20 mouse cellular contexts compared by ENCODE assay signal in genomic region chr12:118701838-118702237, GRCm38 (mm10).
A peak's percentile ranks its signal among the peaks of the same experiment; 100 is the strongest.
DNase-seq lines count a peak whose midpoint lies in the region; ATAC-seq and TF ChIP-seq lines count a peak whose summit lies in the region.
"Had no signal": no experiment of that assay in that cellular context is flagged by ENCODE, and none has a peak within 500 bp of the region (broad histone marks: within the 10 kb centered on the region; RNA-seq: fewer than 3 reads in every experiment).

No protein-coding gene starts in this region.

- TF ChIP-seq POLR2A in myocyte (IDR thresholded peaks at IDR 0.05; ENCODE audit: insufficient read length, low read depth): no peak

- no peaks in the 10 kb centered on the region for H3K27me3 ChIP-seq in myocyte (ENCODE audit: control insufficient read depth, insufficient read depth, insufficient read length)
- H3K27me3 ChIP-seq in intestine, embryonic 15.5 days (replicated peaks): no peaks in the 10 kb centered on the region
- H3K27me3 ChIP-seq: hindbrain, embryonic 12.5 days; hindbrain, embryonic 15.5 days had no signal

- H3K4me1 ChIP-seq in intestine, embryonic 15.5 days (replicated peaks): 0 out of 2 replicates have a peak, but pooled peaks cover 3% of the 10 kb centered on the region

- TF ChIP-seq CTCF in left cerebral cortex, adult 2 months (IDR thresholded peaks at IDR 0.05): no peak

- intact Hi-C loops in left cerebral cortex, adult 2 months (cut with DNase I): no loop called here

- no peaks in the 10 kb centered on the region for H3K36me3 ChIP-seq in myocyte (ENCODE audit: control insufficient read depth, insufficient read depth)
- no peaks in the 10 kb centered on the region for H3K36me3 ChIP-seq in intestine, embryonic 15.5 days
- H3K36me3 ChIP-seq: forebrain, embryonic 10.5 days; hindbrain, embryonic 12.5 days; hindbrain, embryonic 15.5 days had no signal

- DNase-seq in 3134 (ENCODE audit: extremely low read depth, insufficient read length, low spot score): peak; percentile 28
- peak; percentile 86 for DNase-seq in 3T3-L1 (ENCODE audit: low read depth, low spot score)
- DNase-seq in NIH3T3 (ENCODE audit: low read depth): peak; percentile 57
- no peak for DNase-seq in left cerebral cortex, adult 2 months (ENCODE audit: extremely low spot score in 1 of 2, low spot score in 2 of 2)
- DNase-seq: adrenal gland, adult 2 months; adrenal gland, postnatal 14 days; B cell, adult 2 months; cerebellum, adult 11-12 months; cerebellum, adult 8-10 months; cerebellum, postnatal 14 days; gastrocnemius, postnatal 25 days; kidney, adult 11 months had no signal

- H3K4me2 ChIP-seq in myocyte (ENCODE audit: low read depth): peak overlapping the region; percentile 58
- H3K4me2 ChIP-seq in intestine, embryonic 15.5 days (replicated peaks): no peak overlapping the region
- H3K4me2 ChIP-seq: heart, embryonic 11.5 days; hindbrain, embryonic 12.5 days; hindbrain, embryonic 15.5 days had no signal

- no peak overlapping the region for H3K9ac ChIP-seq in intestine, embryonic 15.5 days
- H3K9ac ChIP-seq: hindbrain, embryonic 12.5 days; hindbrain, embryonic 15.5 days had no signal

- H3K79me2 ChIP-seq in myocyte (ENCODE audit: control insufficient read depth, insufficient read depth): no peaks in the 10 kb centered on the region

- no peak for ATAC-seq in intestine, embryonic 15.5 days
- ATAC-seq: CD4-positive, CD25-positive, alpha-beta regulatory T cell, adult 4 months; forebrain, embryonic 14.5 days had no signal

- H3K9me3 ChIP-seq in intestine, embryonic 15.5 days: no peaks in the 10 kb centered on the region
- H3K9me3 ChIP-seq: forebrain, embryonic 10.5 days; hindbrain, embryonic 12.5 days; hindbrain, embryonic 15.5 days had no signal

- no peak overlapping the region for H3K4me3 ChIP-seq in myocyte
- H3K4me3 ChIP-seq in left cerebral cortex, adult 2 months: no peak overlapping the region
- H3K4me3 ChIP-seq in intestine, embryonic 15.5 days (replicated peaks): no peak overlapping the region
- H3K4me3 ChIP-seq: forebrain, embryonic 10.5 days; hindbrain, embryonic 12.5 days; hindbrain, embryonic 15.5 days had no signal

- WGBS in intestine, embryonic 15.5 days: 85% methylated on average over 2 of the region's 2 CpGs

- H3ac ChIP-seq in myocyte (ENCODE audit: control insufficient read depth, insufficient read length): no peak overlapping the region

- H3K27ac ChIP-seq in left cerebral cortex, adult 2 months: no peak overlapping the region
- no peak overlapping the region for H3K27ac ChIP-seq in intestine, embryonic 15.5 days
- H3K27ac ChIP-seq: forebrain, embryonic 10.5 days; hindbrain, embryonic 12.5 days; hindbrain, embryonic 15.5 days had no signal

TF ChIP-seq in myocyte, 11 proteins besides CTCF, POLR2A, EP300 and RAD21:
- no peak for TF ChIP-seq SRF (IDR thresholded peaks at IDR 0.05; ENCODE audit: control insufficient read depth, insufficient read length, low read depth)
TF ChIP-seq in myocyte: peak in this region for 0.

Comparison
In these comparisons a context has a peak if more than half of its experiments do, and no peak if none do; other contexts are left out.
1. DNase-seq: peak in 3134 (single experiment), 3T3-L1 (single experiment) and NIH3T3 (single experiment); none in left cerebral cortex, adult 2 months (0 of 2).